Mouse (Mus musculus) limb, embryonic 14.5 days (tissue): ENCODE results near the gene Tbxas1. TPM values are rescaled to one million over a fixed set of nuclear protein-coding genes. Genes with fewer than 3 reads are reported as not detected.

ENCODE experiments used
- ATAC-seq: fragments of 200-750 bp; cut with Nextera tagmentation; 2 replicates; pipeline ENCODE4 v1.8.0; 2017; ENCODE audit warnings: low read depth, moderate number of reproducible peaks, moderate TSS enrichment; ENCODE audit not compliant: low FRiP score
- DNase-seq: peaks from one replicate; pipeline ENCODE4 v3.0.0-alpha.2; 2015; ENCODE audit warnings: low spot score
- H3K27ac ChIP-seq: fragments of 300-500 bp; sonication (generic); replicated peaks from 2 replicates; pipeline ENCODE4 v1.5.1; 2014; ENCODE audit warnings: low read depth, mild to moderate bottlenecking, low read length, moderate library complexity, mixed read lengths
- H3K27me3 ChIP-seq: fragments of 300-500 bp; sonication (generic); 2 replicates; pipeline ENCODE4 v1.6.1; 2014; ENCODE audit warnings: low read length, mixed read lengths; ENCODE audit not compliant: control insufficient read depth, insufficient read depth
- H3K36me3 ChIP-seq: fragments of 300-500 bp; sonication (generic); 2 replicates; pipeline ENCODE4 v1.6.1; 2014; ENCODE audit warnings: mild to moderate bottlenecking, low read length, moderate library complexity, mixed read lengths; ENCODE audit not compliant: control insufficient read depth, insufficient read depth
- H3K4me1 ChIP-seq: fragments of 300-500 bp; sonication (generic); 2 replicates; pipeline ENCODE4 v1.6.1; 2014; ENCODE audit warnings: antibody characterized with exemption, low read length, mixed read lengths; ENCODE audit not compliant: control insufficient read depth, insufficient read depth
- H3K4me2 ChIP-seq: fragments of 300-500 bp; sonication (generic); replicated peaks from 2 replicates; pipeline ENCODE4 v1.6.1; 2014; ENCODE audit warnings: low read depth, mild to moderate bottlenecking, low read length, moderate library complexity; ENCODE audit not compliant: severe bottlenecking
- H3K4me3 ChIP-seq: fragments of 300-500 bp; sonication (generic); replicated peaks from 2 replicates; pipeline ENCODE4 v1.5.1; 2014; ENCODE audit warnings: low read length
- H3K9ac ChIP-seq: fragments of 300-500 bp; sonication (generic); 2 replicates; pipeline ENCODE4 v1.6.1; 2014; ENCODE audit warnings: mild to moderate bottlenecking, low read depth, low read length, moderate library complexity; ENCODE audit not compliant: severe bottlenecking
- H3K9me3 ChIP-seq: fragments of 300-500 bp; sonication (generic); 2 replicates; pipeline ENCODE4 v1.6.1; 2016; ENCODE audit warnings: low read length; ENCODE audit not compliant: control insufficient read depth
- POLR2A ChIP-seq: fragments of 200-500 bp; IDR thresholded peaks from 2 replicates; pipeline ENCODE4 v1.8.0; 2012; ENCODE audit warnings: inconsistent platforms, mild to moderate bottlenecking, moderate library complexity, borderline replicate concordance; ENCODE audit not compliant: insufficient read depth, insufficient read length; ENCODE audit errors: extremely low read depth
- WGBS: fragments of 180-500 bp; shearing (Covaris S2); extraction: QIAGEN DNeasy Blood & Tissue Kit; methylation state at CpG from one replicate; pipeline ENCODE4 v1.1.7; 2014; 5-methylcytosine and 5-hydroxymethylcytosine counted together
- polyA plus RNA-seq, 2 experiments: library from polyadenylated mRNA; depleted of rRNA in 1 of 2; stranded (reverse) in 1 of 2; unstranded in 1 of 2; fragments of >200 nt; fragmentation: Nextera tagmentation in 1 of 2; extraction: Ambion mirVana in 1 of 2; gene quantifications; 2 replicates each; pipeline versions ENCODE4 v1.2.1 to v1.2.3; 2012 to 2014

Gene Tbxas1
- polyA plus RNA-seq, 2 experiments = 1.8 to 2.6 TPM

DNA sequence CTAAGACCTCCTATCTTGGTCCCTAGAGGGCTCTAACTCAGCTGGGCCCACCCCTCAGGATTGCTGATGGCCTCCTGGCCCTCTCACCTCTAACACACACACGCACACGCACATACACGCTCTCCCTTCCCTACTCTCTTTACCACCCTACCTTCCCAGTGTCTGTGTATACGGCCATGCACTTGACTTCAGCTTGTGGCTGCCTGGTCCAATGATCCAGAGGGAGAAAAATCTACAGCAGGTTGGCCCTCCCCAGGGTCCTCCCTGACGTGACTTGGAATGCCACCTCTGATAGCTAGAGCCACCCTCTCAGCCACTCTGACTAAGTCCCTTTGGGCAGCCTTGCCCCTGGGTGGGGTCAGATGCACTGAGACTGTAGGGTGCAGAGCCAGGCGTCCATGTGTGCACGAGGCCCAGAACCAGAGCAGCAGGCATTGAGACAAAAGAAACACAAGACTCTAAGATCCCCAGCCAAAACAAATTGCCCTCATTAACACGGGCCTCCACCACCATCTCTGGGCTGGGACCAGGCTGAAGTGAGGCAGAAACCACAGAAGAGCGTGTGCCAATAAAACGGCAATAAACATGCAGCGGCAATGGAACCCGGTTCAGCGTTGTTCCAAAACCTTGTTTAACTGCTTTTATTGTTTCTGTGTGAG lies 179.1 kb downstream of the Tbxas1 start:
- Histone ChIP-seq H3K27me3 (0 out of 2 replicates have a peak, but pooled peaks cover 5% of the 10 kb centered on the region), H3K36me3 (no peaks in the 10 kb centered on the region), H3K9ac (no peak overlapping the region), H3K4me2 (no peak overlapping the region), H3K4me1 (peaks cover 22% of the 10 kb centered on the region), H3K4me3 (no peak overlapping the region), H3K9me3 (no peaks in the 10 kb centered on the region), H3K27ac (no peak overlapping the region)
- WGBS = 48% methylated on average over 13 of the region's 13 CpGs
- peak; percentile 54; the same call in 1 of the 2 replicates for ATAC-seq
- no peak for TF ChIP-seq POLR2A
- peak; percentile 58 for DNase-seq

DNA sequence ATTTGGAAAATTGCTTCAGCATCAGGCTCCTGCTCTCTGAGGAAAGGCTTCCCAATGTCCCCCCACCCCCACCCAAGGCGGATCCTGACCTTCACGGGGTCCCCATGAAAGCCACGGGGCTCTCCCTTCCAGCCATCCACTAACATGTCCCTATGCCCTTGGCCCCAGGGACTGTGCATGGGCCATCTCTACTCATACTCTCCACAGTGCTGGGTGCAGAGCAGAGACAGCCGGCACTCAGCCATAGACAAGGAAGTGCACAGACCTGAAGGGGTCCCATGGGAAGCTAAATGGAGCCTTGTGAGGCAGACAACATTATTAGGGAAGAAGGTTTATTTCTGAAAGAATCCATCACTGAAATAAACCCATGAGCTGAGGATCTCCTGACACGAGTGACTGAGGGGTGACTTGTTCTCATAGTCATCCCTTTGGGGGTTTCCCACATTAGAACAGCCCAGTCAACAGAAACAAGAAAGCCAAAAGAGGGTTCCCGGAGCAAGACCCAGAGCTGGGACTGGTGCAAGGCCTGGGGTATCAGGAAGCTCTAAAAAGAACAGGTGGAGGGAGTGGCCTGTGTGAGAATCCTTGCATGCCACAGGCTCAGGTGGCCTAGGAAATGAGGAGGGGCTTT lies 179.8 kb downstream of the Tbxas1 start:
- Histone ChIP-seq H3K4me2 (no peak overlapping the region), H3K4me1 (peaks cover 22% of the 10 kb centered on the region), H3K9ac (no peak overlapping the region), H3K9me3 (no peaks in the 10 kb centered on the region), H3K4me3 (no peak overlapping the region), H3K27me3 (0 out of 2 replicates have a peak, but pooled peaks cover 5% of the 10 kb centered on the region), H3K36me3 (no peaks in the 10 kb centered on the region), H3K27ac (no peak overlapping the region)
- ATAC-seq (no peak), DNase-seq (no peak)
- TF ChIP-seq POLR2A = no peak
- WGBS = 45% methylated on average over 6 of the region's 6 CpGs

DNA sequence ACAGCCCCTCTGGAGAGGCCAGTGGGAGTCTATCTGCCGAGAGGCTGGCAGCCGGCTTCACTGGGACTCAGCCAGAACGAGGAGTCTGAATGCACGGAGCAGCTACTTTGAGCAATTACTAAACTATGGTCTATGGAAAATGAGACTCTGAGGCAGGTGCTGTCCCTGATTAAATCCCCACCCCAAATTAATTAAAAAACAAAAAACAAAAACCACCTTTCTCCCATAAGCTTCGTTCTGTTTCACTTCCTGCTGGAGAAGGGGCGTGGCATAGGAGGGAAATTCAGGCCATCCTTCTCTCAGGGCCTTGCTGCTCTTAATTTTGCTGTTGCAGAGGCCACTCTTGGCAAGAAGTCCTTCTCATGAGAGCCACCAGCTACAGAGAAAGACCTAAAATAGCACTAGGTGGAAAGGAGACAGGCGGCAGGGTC lies 180.6 kb downstream of the Tbxas1 start:
- H3K4me2 ChIP-seq = no peak overlapping the region
- 42% methylated on average over 7 of the region's 7 CpGs for WGBS
- ATAC-seq (no peak), DNase-seq (no peak)
- no peaks in the 10 kb centered on the region for H3K9me3 ChIP-seq
- H3K9ac ChIP-seq = no peak overlapping the region
- 0 out of 2 replicates have a peak, but pooled peaks cover 5% of the 10 kb centered on the region for H3K27me3 ChIP-seq
- H3K4me1 ChIP-seq = peaks cover 22% of the 10 kb centered on the region
- TF ChIP-seq POLR2A = no peak
- no peak overlapping the region for H3K4me3 ChIP-seq
- H3K36me3 ChIP-seq = no peaks in the 10 kb centered on the region
- no peak overlapping the region for H3K27ac ChIP-seq

DNA sequence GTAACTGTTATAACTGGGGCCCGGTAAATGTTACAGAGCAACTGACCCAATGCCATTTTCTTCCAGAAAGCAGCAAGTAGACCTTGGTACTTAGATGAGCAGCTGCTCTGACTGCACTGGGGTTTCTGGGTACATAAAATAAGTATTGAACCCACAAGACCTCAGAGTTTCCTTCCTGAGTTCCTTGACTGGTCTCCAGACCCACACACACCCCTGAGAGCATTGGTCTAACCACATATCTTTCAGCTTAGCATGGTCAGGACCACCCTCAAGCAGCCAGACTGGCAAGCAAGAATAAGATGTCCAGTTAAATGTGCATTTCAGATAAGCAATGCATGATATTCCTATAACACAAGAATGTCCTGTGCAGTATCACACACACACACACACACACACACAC lies 182.0 kb downstream of the Tbxas1 start:
- H3K4me1 ChIP-seq = peaks cover 22% of the 10 kb centered on the region
- no peak overlapping the region for H3K27ac ChIP-seq
- H3K36me3 ChIP-seq = no peaks in the 10 kb centered on the region
- no peak for TF ChIP-seq POLR2A
- H3K27me3 ChIP-seq = 0 out of 2 replicates have a peak, but pooled peaks cover 5% of the 10 kb centered on the region
- DNase-seq (no peak), ATAC-seq (no peak)
- 87% methylated on average over 1 of the region's 1 CpGs for WGBS
- H3K9ac ChIP-seq = no peak overlapping the region
- no peak overlapping the region for H3K4me2 ChIP-seq
- H3K9me3 ChIP-seq = no peaks in the 10 kb centered on the region
- H3K4me3 ChIP-seq = no peak overlapping the region

DNA sequence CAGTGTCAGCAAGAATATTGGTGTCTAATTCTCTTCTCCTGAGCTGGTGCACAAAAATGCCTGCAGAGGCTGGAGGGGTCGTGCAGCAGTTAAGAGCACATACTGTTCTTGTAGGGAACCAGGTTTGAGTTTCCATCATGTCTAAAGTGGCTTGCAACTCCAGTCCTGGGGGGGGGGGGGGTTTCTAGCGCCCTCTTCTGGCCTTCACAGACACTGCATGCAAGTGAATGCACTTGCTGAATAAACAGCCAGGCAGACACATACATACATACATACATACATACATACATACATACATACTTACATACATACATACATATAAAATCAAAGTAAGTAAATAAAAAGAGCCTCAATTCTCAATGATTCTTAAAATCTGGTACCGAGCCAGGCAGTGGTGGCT lies 183.2 kb downstream of the Tbxas1 start:
- Histone ChIP-seq H3K4me1 (peaks cover 19% of the 10 kb centered on the region), H3K9me3 (no peaks in the 10 kb centered on the region), H3K4me2 (no peak overlapping the region), H3K27me3 (no peaks in the 10 kb centered on the region), H3K27ac (no peak overlapping the region), H3K9ac (no peak overlapping the region), H3K4me3 (no peak overlapping the region), H3K36me3 (no peaks in the 10 kb centered on the region)
- WGBS = 50% methylated on average over 3 of the region's 3 CpGs
- no peak for DNase-seq
- no peak for ATAC-seq
- no peak for TF ChIP-seq POLR2A
